Mouse (Mus musculus): ENCODE data around the gene G3bp2.

GRCm38 (mm10) chr5:92117823-92118403, 34.4 kb upstream of the G3bp2 start:
- TF ChIP-seq GATA1 (IDR thresholded peaks at IDR 0.05; ENCODE audit: low read length) (no peak), TAL1 (IDR thresholded peaks at IDR 0.05; ENCODE audit: low read length) (no peak)
